Mouse (Mus musculus) spleen, embryonic (tissue): ENCODE results near the gene Alkbh2.

Source experiments
- CTCF ChIA-PET: fragments of 350-600 bp; sonication (Branson Sonifier 250); formaldehyde crosslinking; loops from one replicate; lab custom pipeline; 2022; lab: Charles Lee

The Alkbh2 gene

GRCm38 (mm10) chr5:114101873-114102272 lies 26.1 kb downstream of the Alkbh2 start:
- CTCF ChIA-PET = no interaction called here

- CTCF ChIA-PET = interaction anchor here (1.2 kb wide), 1 partner anchor 32 kb away, joined by 4 read pairs; no protein-coding TSS in a partner anchor
Measured at GRCm38 (mm10) chr5:114100390-114101099, 27.5 kb downstream of the Alkbh2 start.

- CTCF ChIA-PET = interaction anchor here (0.6 to 1.2 kb wide), 2 partner anchors 33 to 140 kb away, joined by 3 to 4 read pairs; no protein-coding TSS in a partner anchor
Measured at GRCm38 (mm10) chr5:114099709-114100389, 28.2 kb downstream of the Alkbh2 start.

- CTCF ChIA-PET = interaction anchor here (0.7 kb wide), 1 partner anchor 14 kb away, joined by 7 read pairs; no protein-coding TSS in a partner anchor
Measured at GRCm38 (mm10) chr5:114091057-114091807, 36.8 kb downstream of the Alkbh2 start, which contains the start of gene Svop. Svop (minus strand) TSS chr5:114091570.

GRCm38 (mm10) chr5:114090421-114091013 lies 37.5 kb downstream of the Alkbh2 start:
- CTCF ChIA-PET = no interaction called here

GRCm38 (mm10) chr5:114087875-114088480 lies 40.0 kb downstream of the Alkbh2 start:
- CTCF ChIA-PET = no interaction called here

- CTCF ChIA-PET = interaction anchor here (0.5 kb wide), 1 partner anchor 147 kb away, joined by 4 read pairs; no protein-coding TSS in a partner anchor
Measured at GRCm38 (mm10) chr5:114085501-114085900, 42.5 kb downstream of the Alkbh2 start.

- CTCF ChIA-PET = interaction anchor here (0.6 kb wide), 1 partner anchor 15 kb away, joined by 7 read pairs; no protein-coding TSS in a partner anchor
Measured at GRCm38 (mm10) chr5:114077009-114077408, 51.0 kb downstream of the Alkbh2 start.
